Mouse (Mus musculus) adrenal gland, postnatal 36 days (tissue): ENCODE data around the gene Fam210b. TPM values are rescaled to one million over a fixed set of nuclear protein-coding genes. Genes with fewer than 3 reads are reported as not detected.

Experiments used
- DNase-seq, 2 experiments: peaks; one replicate each; pipeline ENCODE4 v3.0.0; 2021; ENCODE audit warnings: mixed read lengths in 1 of 2
- total RNA-seq, 2 experiments: library from RNA; stranded (reverse); gene quantifications; 2 replicates each; pipeline ENCODE4 v1.2.3; 2021

The Fam210b gene
- total RNA-seq, 2 experiments from 2014 or later = 26.8 to 34.2 TPM

DNA sequence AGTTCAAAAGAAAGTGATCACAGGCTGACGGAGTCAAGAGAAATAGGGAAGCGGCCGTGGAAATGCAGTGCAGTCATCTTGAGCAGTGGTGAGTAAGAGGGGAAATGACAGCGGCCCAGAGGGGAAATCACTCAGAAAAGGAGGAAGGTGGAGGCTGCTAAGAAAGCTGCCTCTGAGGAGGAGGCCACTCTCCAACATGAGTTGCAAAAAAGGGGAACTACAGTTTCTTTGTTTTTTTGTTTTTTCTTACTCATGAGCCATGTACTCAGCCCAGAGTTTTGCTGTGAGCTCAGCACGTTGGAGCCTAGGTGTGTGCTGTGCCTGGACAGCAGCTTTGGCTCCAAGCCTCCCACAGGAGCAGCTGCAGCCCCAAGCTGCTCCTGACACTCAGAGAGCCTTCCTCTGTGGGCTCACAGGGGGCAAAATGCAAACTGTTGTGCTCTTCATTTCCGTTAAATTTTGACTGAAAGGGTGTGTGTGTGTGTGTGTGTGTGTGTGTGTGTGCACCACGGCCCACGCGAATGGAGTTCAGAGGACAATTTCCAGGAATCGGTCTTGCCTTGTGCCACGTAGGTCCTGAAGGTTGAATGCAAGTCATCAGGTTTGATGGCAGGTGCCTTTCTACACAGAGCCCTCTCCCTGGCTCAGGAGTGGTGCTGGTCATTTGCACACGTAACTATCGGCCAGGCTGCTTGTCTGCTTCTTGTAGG lies 55.9 kb downstream of the Fam210b start:
- DNase-seq = no peak

DNA sequence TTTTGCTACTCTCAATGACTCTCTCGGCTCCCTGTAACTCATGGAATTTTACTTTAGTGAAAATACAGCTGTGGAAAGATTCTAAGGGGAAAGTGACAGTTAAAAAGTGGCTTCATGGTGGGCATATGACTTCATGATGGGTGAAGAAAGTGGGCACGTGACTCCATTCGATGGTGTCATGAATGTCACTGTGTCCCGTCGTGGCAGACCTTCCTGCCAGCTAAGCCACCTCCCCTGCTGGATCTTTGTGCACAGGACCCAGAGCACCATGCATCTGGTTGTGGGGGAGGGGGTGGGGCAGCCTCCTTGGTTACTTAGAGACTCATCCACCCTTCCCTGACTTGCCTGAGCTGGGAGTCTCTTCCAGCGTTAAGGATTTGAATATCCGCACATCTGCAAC lies 58.9 kb downstream of the Fam210b start:
- no peak for DNase-seq

- DNase-seq = no peak
These were observed 59.6 kb downstream of the Fam210b start for GRCm38 (mm10) chr2:172405011-172405410.

Other genes with a start within 250 kb of the Fam210b start
- not detected for gene Mc3r, start 97.1 kb upstream of the Fam210b start, total RNA-seq
- 1 to 10 TPM; 3.4 to 4.2 TPM for gene Aurka, start 25.0 kb downstream of the Fam210b start, total RNA-seq
- gene Cstf1, start 25.1 kb downstream of the Fam210b start, total RNA-seq = 10 to 100 TPM; 32.4 to 35.2 TPM
- gene Cass4, start 48.2 kb downstream of the Fam210b start, total RNA-seq = under 1 TPM; 0.13 to 0.43 TPM
- gene Rtf2, start 95.0 kb downstream of the Fam210b start, total RNA-seq = 10 to 100 TPM; 76.2 to 86.3 TPM
- gene Gcnt7, start 113.0 kb downstream of the Fam210b start, total RNA-seq = not detected
- not detected for gene Fam209, start 127.0 kb downstream of the Fam210b start, total RNA-seq
- gene Tfap2c, start 204.0 kb downstream of the Fam210b start, total RNA-seq = not detected